Mouse (Mus musculus) embryonic facial prominence, embryonic 14.5 days (tissue): ENCODE measurements around the gene Rbm42. TPM values are rescaled to one million over a fixed set of nuclear protein-coding genes. Genes with fewer than 3 reads are reported as not detected.

Experiments
- polyA plus RNA-seq: library from polyadenylated mRNA; unstranded; fragments of >200 nt; fragmentation: Nextera tagmentation; extraction: Ambion mirVana; gene quantifications from 2 replicates; pipeline ENCODE4 v1.2.1, GENCODE M21; 2014

Rbm42 gene
- polyA plus RNA-seq, 1 experiment from 2014 or later, result 93.1 TPM

Other genes with a start within 250 kb of the Rbm42 start
- 82.9 and 97.0 TPM in 2 replicates for gene Tyrobp, start 236.6 kb downstream of the Rbm42 start, polyA plus RNA-seq
- 2.2 and 2.4 TPM in 2 replicates for gene Hcst, start 230.5 kb downstream of the Rbm42 start, polyA plus RNA-seq
- 1.0 and 2.0 TPM in 2 replicates for gene Nfkbid, start 228.6 kb downstream of the Rbm42 start, polyA plus RNA-seq
- 51.0 and 53.6 TPM in 2 replicates for gene Aplp1, start 204.8 kb downstream of the Rbm42 start, polyA plus RNA-seq
- 0.45 and 0.82 TPM in 2 replicates for gene Kirrel2, start 192.6 kb downstream of the Rbm42 start, polyA plus RNA-seq
- 0.22 and 0.35 TPM in 2 replicates for gene Nphs1, start 192.0 kb downstream of the Rbm42 start, polyA plus RNA-seq
- not detected in 2 replicates for gene Prodh2, start 156.7 kb downstream of the Rbm42 start, polyA plus RNA-seq
- 9.7 and 10.9 TPM in 2 replicates for gene Arhgap33, start 115.3 kb downstream of the Rbm42 start, polyA plus RNA-seq
- 16.8 and 20.4 TPM in 2 replicates for gene Hspb6, start 98.1 kb downstream of the Rbm42 start, polyA plus RNA-seq
- 8.1 and 9.9 TPM in 2 replicates for gene Proser3, start 98.0 kb downstream of the Rbm42 start, polyA plus RNA-seq
- 45.7 and 50.5 TPM in 2 replicates for gene Lin37, start 90.5 kb downstream of the Rbm42 start, polyA plus RNA-seq
- 85.4 and 88.0 TPM in 2 replicates for gene U2af1l4, start 87.0 kb downstream of the Rbm42 start, polyA plus RNA-seq
- 4.7 and 5.1 TPM in 2 replicates for gene Gm49396, start 87.0 kb downstream of the Rbm42 start, polyA plus RNA-seq
- 108 and 113 TPM in 2 replicates for gene Psenen, start 86.7 kb downstream of the Rbm42 start, polyA plus RNA-seq
- 2.1 and 2.9 TPM in 2 replicates for gene Igflr1, start 84.9 kb downstream of the Rbm42 start, polyA plus RNA-seq
- 11.7 and 13.3 TPM in 2 replicates for gene Kmt2b, start 61.6 kb downstream of the Rbm42 start, polyA plus RNA-seq
- 0.26 and 0.45 TPM in 2 replicates for gene Zbtb32, start 51.4 kb downstream of the Rbm42 start, polyA plus RNA-seq
- 0.39 and 0.47 TPM in 2 replicates for gene Upk1a, start 37.5 kb downstream of the Rbm42 start, polyA plus RNA-seq
- gene Cox6b1, start 24.2 kb downstream of the Rbm42 start, polyA plus RNA-seq, result 860 and 1,015 TPM in 2 replicates
- not detected in 2 replicates for gene Etv2, start 14.5 kb downstream of the Rbm42 start, polyA plus RNA-seq
- gene Haus5, start 14.7 kb upstream of the Rbm42 start, polyA plus RNA-seq, result 30.7 and 35.0 TPM in 2 replicates
- gene Pmis2, start 21.3 kb upstream of the Rbm42 start, polyA plus RNA-seq, result not detected in 2 replicates
- 0.37 and 0.46 TPM in 2 replicates for gene 2200002J24Rik, start 48.6 kb upstream of the Rbm42 start, polyA plus RNA-seq
- gene Atp4a, start 61.9 kb upstream of the Rbm42 start, polyA plus RNA-seq, result 0.32 and 0.54 TPM in 2 replicates
- 212 and 214 TPM in 2 replicates for gene Tmem147, start 79.2 kb upstream of the Rbm42 start, polyA plus RNA-seq
- 0.33 and 0.38 TPM in 2 replicates for gene Gapdhs, start 93.4 kb upstream of the Rbm42 start, polyA plus RNA-seq
- gene Sbsn, start 101.2 kb upstream of the Rbm42 start, polyA plus RNA-seq, result 12.4 and 33.7 TPM in 2 replicates
- 123 and 159 TPM in 2 replicates for gene Dmkn, start 113.4 kb upstream of the Rbm42 start, polyA plus RNA-seq
- 428 and 557 TPM in 2 replicates for gene Krtdap, start 137.6 kb upstream of the Rbm42 start, polyA plus RNA-seq
- gene Ffar2, start 173.5 kb upstream of the Rbm42 start, polyA plus RNA-seq, result 0.14 and 0.46 TPM in 2 replicates
- gene Ffar3, start 205.9 kb upstream of the Rbm42 start, polyA plus RNA-seq, result not detected in 2 replicates
- not detected in 2 replicates for gene Ffar1, start 211.2 kb upstream of the Rbm42 start, polyA plus RNA-seq
- gene Cd22, start 230.0 kb upstream of the Rbm42 start, polyA plus RNA-seq, result 0.22 TPM in 1 of 2 replicates, not detected in the other